Mouse (Mus musculus): ENCODE measurements around the gene Gm20431. TPM values are rescaled to one million over a fixed set of nuclear protein-coding genes. Genes with fewer than 3 reads are reported as not detected.

The Gm20431 gene
- polyA plus RNA-seq, 1 experiment from 2014 or later: 8.6 TPM

DNA sequence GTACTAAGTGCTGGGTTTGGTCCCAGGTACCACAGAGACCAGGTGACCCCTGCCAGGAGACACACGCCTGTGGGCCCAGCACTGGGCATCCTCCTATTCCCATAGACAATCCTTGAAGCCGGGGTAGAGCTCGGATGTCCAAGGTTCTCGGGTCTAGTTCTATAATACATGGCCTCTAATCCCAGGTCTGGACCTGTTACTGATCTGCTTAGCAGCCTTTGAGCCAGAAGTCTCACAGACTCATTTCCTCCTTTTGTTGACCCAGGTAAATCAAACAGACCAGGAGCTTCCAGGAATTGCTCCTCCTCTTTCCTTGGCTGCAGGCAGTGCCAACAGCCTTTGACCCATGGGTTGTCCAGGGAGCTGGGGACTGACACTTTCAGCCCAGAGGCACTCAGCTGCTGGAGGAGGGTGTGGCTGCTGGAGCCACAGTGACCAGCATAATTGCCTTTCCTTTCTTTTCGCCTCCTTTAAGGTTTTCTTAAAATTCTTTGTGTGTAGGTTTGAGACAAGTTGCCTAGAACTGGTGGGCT is 9.9 kb upstream of the Gm20431 start:
- H3K27ac ChIP-seq (replicated peaks): no peak overlapping the region
- H3K27me3 ChIP-seq: no peaks in the 10 kb centered on the region
- H3K36me3 ChIP-seq: no peaks in the 10 kb centered on the region
- no peaks in the 10 kb centered on the region for H3K9me3 ChIP-seq
- H3K9ac ChIP-seq: no peak overlapping the region
- no peak overlapping the region for H3K4me3 ChIP-seq
- WGBS: 85% methylated on average over 5 of the region's 5 CpGs
- H3K4me1 ChIP-seq (replicated peaks): peaks cover 4% of the 10 kb centered on the region
- H3K4me2 ChIP-seq: no peak overlapping the region
- ATAC-seq (ENCODE audit: low FRiP score, low read depth): no peak

- H3K4me3 ChIP-seq: no peak overlapping the region
- 78% methylated on average over 4 of the region's 4 CpGs for WGBS
These were observed 8.1 kb upstream of the Gm20431 start for GRCm38 (mm10) chr2:167669398-167669797.

DNA sequence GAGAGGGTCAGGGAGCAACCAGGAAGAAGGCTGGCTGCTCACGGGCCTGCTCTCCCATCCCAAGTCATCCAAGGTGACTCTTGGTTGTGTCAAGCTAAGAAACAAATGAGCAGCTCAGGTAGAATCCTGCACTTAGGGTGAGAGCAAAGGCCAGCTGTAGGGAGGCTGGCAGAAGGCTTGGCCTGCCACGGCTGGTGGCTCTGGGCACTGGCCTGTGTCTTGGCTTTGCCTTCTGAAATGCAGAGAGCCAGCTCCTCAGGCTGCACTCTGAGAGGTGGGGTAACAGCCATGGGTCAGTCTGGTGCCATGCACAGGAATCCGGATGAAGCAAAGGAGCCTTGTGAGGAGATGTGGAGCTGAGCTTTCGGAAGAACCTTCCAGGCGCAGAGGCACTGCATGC is 7.1 kb upstream of the Gm20431 start:
- ATAC-seq (ENCODE audit: low FRiP score, low read depth): no peak
- Histone ChIP-seq H3K9me3 (no peaks in the 10 kb centered on the region), H3K36me3 (no peaks in the 10 kb centered on the region), H3K27ac (replicated peaks) (no peak overlapping the region), H3K4me3 (no peak overlapping the region), H3K4me1 (replicated peaks) (peaks cover 4% of the 10 kb centered on the region), H3K9ac (no peak overlapping the region), H3K4me2 (no peak overlapping the region), H3K27me3 (no peaks in the 10 kb centered on the region)
- WGBS: 83% methylated on average over 5 of the region's 5 CpGs

More at GRCm38 (mm10) chr2:167669398-167669797, 8.1 kb upstream of the Gm20431 start:
- no peaks in the 10 kb centered on the region for H3K36me3 ChIP-seq
- H3K9me3 ChIP-seq: no peaks in the 10 kb centered on the region
- H3K4me1 ChIP-seq (replicated peaks): peaks cover 4% of the 10 kb centered on the region
- no peaks in the 10 kb centered on the region for H3K27me3 ChIP-seq
- ATAC-seq (ENCODE audit: low FRiP score, low read depth): no peak
- H3K9ac ChIP-seq: no peak overlapping the region
- H3K27ac ChIP-seq (replicated peaks): no peak overlapping the region
- no peak overlapping the region for H3K4me2 ChIP-seq

DNA sequence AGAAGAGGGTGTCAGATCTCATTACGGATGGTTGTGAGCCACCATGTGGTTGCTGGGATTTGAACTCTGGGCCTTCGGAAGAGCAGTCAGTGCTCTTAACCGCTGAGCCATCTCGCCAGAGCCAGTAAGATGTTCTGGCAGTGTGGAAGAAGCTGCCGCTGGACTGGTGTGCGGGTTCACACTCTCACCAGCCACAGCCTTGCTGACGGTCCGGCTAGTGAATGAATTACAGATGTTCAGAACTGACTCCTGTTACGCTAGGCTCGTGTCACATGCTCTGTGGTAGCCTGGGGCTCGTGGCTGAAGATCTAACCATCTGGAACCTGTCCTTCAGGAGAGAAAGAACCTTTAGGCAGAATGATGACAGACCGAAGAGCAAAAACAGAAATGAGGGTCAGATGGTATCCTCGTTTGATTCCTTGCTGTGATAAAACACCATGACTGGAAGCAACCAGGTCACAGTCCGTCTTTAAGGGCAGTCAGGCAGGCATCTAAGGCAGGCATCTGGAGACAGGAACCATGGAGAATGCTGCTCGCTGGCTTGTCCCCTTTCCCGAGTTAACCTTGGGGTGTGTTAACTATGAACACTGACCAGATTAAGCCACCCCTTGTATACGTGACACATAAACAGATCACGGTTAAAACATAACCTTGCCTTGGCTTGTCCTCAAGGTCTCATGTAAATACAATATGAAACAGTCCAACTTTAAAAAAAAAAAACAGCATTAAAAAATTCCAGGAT is 4.8 kb upstream of the Gm20431 start:
- Histone ChIP-seq H3K27me3 (no peaks in the 10 kb centered on the region; the same call in 1 of the 2 replicates), H3K4me2 (no peak overlapping the region), H3K9ac (no peak overlapping the region), H3K4me3 (no peak overlapping the region), H3K36me3 (no peaks in the 10 kb centered on the region), H3K27ac (replicated peaks) (no peak overlapping the region), H3K9me3 (no peaks in the 10 kb centered on the region), H3K4me1 (replicated peaks) (peaks cover 8% of the 10 kb centered on the region; the same call in 1 of the 2 replicates)
- 85% methylated on average over 18 of the region's 18 CpGs for WGBS
- ATAC-seq (ENCODE audit: low FRiP score, low read depth): no peak

- H3K27ac ChIP-seq (replicated peaks): no peak overlapping the region
- no peak overlapping the region for H3K9ac ChIP-seq
- H3K4me3 ChIP-seq: no peak overlapping the region
- H3K9me3 ChIP-seq: no peaks in the 10 kb centered on the region
- H3K4me2 ChIP-seq: no peak overlapping the region
- H3K27me3 ChIP-seq: no peaks in the 10 kb centered on the region; the same call in 1 of the 2 replicates
- no peaks in the 10 kb centered on the region for H3K36me3 ChIP-seq
- no peak for ATAC-seq (ENCODE audit: low FRiP score, low read depth)
- peaks cover 39% of the 10 kb centered on the region for H3K4me1 ChIP-seq (replicated peaks)
- 56% methylated on average over 6 of the region's 6 CpGs for WGBS
These were observed 1.4 kb upstream of the Gm20431 start for GRCm38 (mm10) chr2:167662713-167663112.

GRCm38 (mm10) chr2:167660611-167660971 is 705 bp downstream of the Gm20431 start:
- 2% methylated on average over 12 of the region's 12 CpGs for WGBS
- H3K9me3 ChIP-seq: no peaks in the 10 kb centered on the region
- H3K9ac ChIP-seq: peak overlapping the region; percentile 98
- H3K4me3 ChIP-seq: peak overlapping the region; percentile 95
- H3K27ac ChIP-seq (replicated peaks): no peak overlapping the region
- peaks cover 45% of the 10 kb centered on the region for H3K4me1 ChIP-seq (replicated peaks)
- no peaks in the 10 kb centered on the region for H3K36me3 ChIP-seq
- H3K4me2 ChIP-seq: peak overlapping the region; percentile 87
- H3K27me3 ChIP-seq: no peaks in the 10 kb centered on the region; the same call in 1 of the 2 replicates
- ATAC-seq (ENCODE audit: low FRiP score, low read depth): no peak

- ATAC-seq (ENCODE audit: low FRiP score, low read depth): no peak
- H3K4me1 ChIP-seq (replicated peaks): peaks cover 45% of the 10 kb centered on the region
- H3K27ac ChIP-seq (replicated peaks): no peak overlapping the region
- peak overlapping the region; percentile 98 for H3K9ac ChIP-seq
- H3K4me3 ChIP-seq: peak overlapping the region; percentile 95
- H3K4me2 ChIP-seq: peak overlapping the region; percentile 87
- H3K36me3 ChIP-seq: no peaks in the 10 kb centered on the region
- no peaks in the 10 kb centered on the region; the same call in 1 of the 2 replicates for H3K27me3 ChIP-seq
- H3K9me3 ChIP-seq: no peaks in the 10 kb centered on the region
- WGBS: 18% methylated on average over 13 of the region's 13 CpGs
These were observed 1.3 kb downstream of the Gm20431 start for GRCm38 (mm10) chr2:167659847-167660610.

DNA sequence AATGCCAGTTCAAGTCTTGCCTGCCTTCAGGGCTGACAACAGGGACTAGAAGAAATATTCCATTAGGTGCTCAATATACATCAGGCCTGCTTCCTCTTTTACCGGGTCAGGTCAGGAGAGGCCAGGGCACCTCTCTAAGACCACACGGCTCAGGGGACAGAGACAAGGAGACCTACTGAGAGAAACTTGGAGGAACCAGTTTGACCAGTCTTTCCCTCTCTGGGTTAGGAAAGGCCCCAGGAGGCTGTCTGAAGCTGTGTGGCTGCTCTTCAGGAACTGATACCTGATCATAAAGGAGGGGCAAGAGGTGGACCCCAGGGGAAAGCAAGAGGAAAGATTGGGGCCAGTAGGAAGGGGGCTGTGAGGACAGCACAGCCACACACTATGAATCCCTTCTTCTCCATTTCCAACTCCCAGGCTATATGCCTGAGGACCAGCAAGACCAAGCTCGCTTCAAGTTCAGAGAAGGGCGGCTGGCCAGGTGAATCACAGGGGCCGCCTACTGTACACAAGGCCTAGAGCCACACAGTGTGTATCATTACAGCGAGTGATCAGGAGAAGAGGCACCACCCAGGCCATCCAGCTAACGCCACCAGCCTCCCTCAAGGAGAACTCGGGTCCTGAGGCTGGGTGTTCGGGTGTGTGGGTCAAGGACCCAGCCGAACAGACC is 2.0 kb downstream of the Gm20431 start:
- no peaks in the 10 kb centered on the region for H3K9me3 ChIP-seq
- ATAC-seq (ENCODE audit: low FRiP score, low read depth): no peak

DNA sequence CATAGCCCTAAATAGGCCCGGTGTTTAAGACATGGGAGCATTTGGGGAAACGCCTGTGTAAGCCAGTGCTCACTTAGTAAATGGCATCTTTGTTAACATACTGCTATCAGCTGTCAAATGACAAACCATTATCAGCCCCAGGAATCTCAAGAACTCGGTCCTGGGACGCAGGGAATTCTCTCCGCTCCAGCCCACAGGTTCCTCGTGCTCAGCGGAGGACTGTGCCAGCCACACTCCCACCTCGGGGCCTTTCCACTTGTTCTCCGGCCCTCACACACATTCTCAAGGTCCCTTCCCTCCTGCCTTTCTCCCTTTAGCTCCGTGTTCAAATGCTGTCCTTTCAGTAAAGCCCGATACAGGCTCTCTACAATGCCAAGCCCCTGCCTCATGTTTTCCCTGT is 2.6 kb downstream of the Gm20431 start:
- Histone ChIP-seq H3K27ac (replicated peaks) (no peak overlapping the region), H3K4me3 (no peak overlapping the region), H3K27me3 (no peaks in the 10 kb centered on the region; the same call in 1 of the 2 replicates), H3K9me3 (no peaks in the 10 kb centered on the region), H3K9ac (no peak overlapping the region), H3K4me1 (replicated peaks) (peaks cover 45% of the 10 kb centered on the region), H3K4me2 (0 out of 2 replicates have a peak overlapping the region, but pooled peaks have one; percentile 87), H3K36me3 (no peaks in the 10 kb centered on the region)
- no peak for ATAC-seq (ENCODE audit: low FRiP score, low read depth)
- 82% methylated on average over 11 of the region's 11 CpGs for WGBS

More for the DNA sequence above, 2.0 kb downstream of the Gm20431 start:
- peaks cover 45% of the 10 kb centered on the region for H3K4me1 ChIP-seq (replicated peaks)
- 77% methylated on average over 10 of the region's 10 CpGs for WGBS
- no peak overlapping the region for H3K4me3 ChIP-seq
- H3K36me3 ChIP-seq: no peaks in the 10 kb centered on the region
- no peak overlapping the region for H3K27ac ChIP-seq (replicated peaks)
- H3K27me3 ChIP-seq: no peaks in the 10 kb centered on the region; the same call in 1 of the 2 replicates
- peak overlapping the region; percentile 87 for H3K4me2 ChIP-seq
- H3K9ac ChIP-seq: 0 out of 2 replicates have a peak overlapping the region, but pooled peaks have one; percentile 98

- WGBS: 97% methylated on average over 4 of the region's 4 CpGs
- Histone ChIP-seq H3K9me3 (no peaks in the 10 kb centered on the region), H3K9ac (no peak overlapping the region), H3K36me3 (no peaks in the 10 kb centered on the region), H3K27me3 (no peaks in the 10 kb centered on the region; the same call in 1 of the 2 replicates), H3K4me3 (no peak overlapping the region), H3K27ac (replicated peaks) (no peak overlapping the region), H3K4me1 (replicated peaks) (peaks cover 45% of the 10 kb centered on the region), H3K4me2 (no peak overlapping the region)
- no peak for ATAC-seq (ENCODE audit: low FRiP score, low read depth)
These were observed 3.3 kb downstream of the Gm20431 start for GRCm38 (mm10) chr2:167657973-167658372.

- Histone ChIP-seq H3K9me3 (no peaks in the 10 kb centered on the region), H3K27ac (replicated peaks) (no peak overlapping the region), H3K4me2 (no peak overlapping the region), H3K27me3 (no peaks in the 10 kb centered on the region), H3K4me3 (no peak overlapping the region), H3K9ac (0 out of 2 replicates have a peak overlapping the region, but pooled peaks have one; percentile 4), H3K4me1 (replicated peaks) (peaks cover 40% of the 10 kb centered on the region), H3K36me3 (no peaks in the 10 kb centered on the region)
- 86% methylated on average over 16 of the region's 16 CpGs for WGBS
- ATAC-seq (ENCODE audit: low FRiP score, low read depth): no peak
These were observed 4.4 kb downstream of the Gm20431 start for GRCm38 (mm10) chr2:167656629-167657478.
